Mouse (Mus musculus) cerebellum, adult 2 months (tissue): ENCODE data around the gene Fbxl17. TPM values are rescaled to one million over a fixed set of nuclear protein-coding genes. Genes with fewer than 3 reads are reported as not detected.

Experiments used
- DNase-seq, 2 experiments: peaks; one replicate each; pipeline ENCODE4 v3.0.0; 2021
- H3K27ac ChIP-seq: fragments of 200-500 bp; 2 replicates; pipeline ENCODE4 v1.5.1; 2012; ENCODE audit warnings: low read length, control low read depth, inconsistent platforms; ENCODE audit not compliant: insufficient read depth
- H3K27me3 ChIP-seq: fragments of 200-500 bp; 2 replicates; pipeline ENCODE4 v1.6.1; 2012; ENCODE audit warnings: inconsistent platforms, mild to moderate bottlenecking, low read length, moderate library complexity; ENCODE audit not compliant: control insufficient read depth, insufficient read depth
- H3K4me1 ChIP-seq: fragments of 200-500 bp; 2 replicates; pipeline ENCODE4 v1.6.1; 2011; ENCODE audit warnings: low read length; ENCODE audit not compliant: control insufficient read depth, insufficient read depth
- H3K4me3 ChIP-seq: fragments of 200-500 bp; replicated peaks from 2 replicates; pipeline ENCODE3; 2011; ENCODE audit warnings: mild to moderate bottlenecking, low read depth, low read length, control low read depth; ENCODE audit not compliant: insufficient read depth
- CTCF ChIP-seq: fragments of 200-500 bp; IDR thresholded peaks from 2 replicates; pipeline ENCODE4 v1.5.1; 2011; ENCODE audit warnings: low read depth, mild to moderate bottlenecking, control low read depth, low read length, moderate library complexity, borderline replicate concordance; ENCODE audit not compliant: insufficient read depth
- POLR2A ChIP-seq: fragments of 200-500 bp; IDR thresholded peaks from 2 replicates; pipeline ENCODE4 v1.6.1; 2011; ENCODE audit warnings: low read length, control low read depth, borderline replicate concordance; ENCODE audit not compliant: insufficient read depth
- WGBS: fragments of 180-500 bp; shearing (Covaris S2); methylation state at CpG from one replicate; pipeline ENCODE4 v1.1.7; 2018; 5-methylcytosine and 5-hydroxymethylcytosine counted together
- polyA plus RNA-seq: library from polyadenylated mRNA; depleted of rRNA; stranded (reverse); fragments of >200 nt; gene quantifications from 2 replicates; pipeline ENCODE4 v1.2.3, GENCODE M21; 2012

The Fbxl17 gene
- polyA plus RNA-seq, 1 experiment: 21.5 TPM

DNA sequence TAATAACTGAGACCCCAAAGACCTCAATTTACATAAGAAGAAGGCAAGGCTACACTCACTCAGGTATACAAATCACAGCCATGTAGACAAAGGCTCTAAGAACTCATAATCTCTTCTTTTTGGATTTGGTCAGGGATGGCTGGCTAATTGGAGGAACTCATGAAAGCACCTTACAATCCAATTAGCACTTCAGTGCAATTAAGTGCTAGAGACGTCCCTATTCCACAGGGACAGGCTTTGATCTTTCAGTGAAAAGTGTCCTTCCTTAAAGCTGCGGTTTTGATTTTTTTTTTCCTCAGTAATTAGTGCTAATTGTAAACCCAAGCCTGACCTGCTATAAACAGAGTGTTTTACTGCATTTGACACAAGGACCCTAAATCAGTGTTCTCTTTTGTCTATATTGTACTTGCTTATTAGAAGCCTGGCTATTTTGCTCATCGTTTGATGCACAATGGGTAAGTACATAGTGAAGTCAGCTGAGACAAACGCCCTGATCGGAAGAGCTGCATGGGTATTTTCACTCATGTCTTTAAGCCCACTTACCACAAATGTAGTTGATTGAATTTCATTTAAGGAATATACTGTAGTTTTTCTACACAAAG is 327.8 kb downstream of the Fbxl17 start:
- no peaks in the 10 kb centered on the region for H3K27me3 ChIP-seq
- no peak overlapping the region for H3K4me3 ChIP-seq
- no peak overlapping the region for H3K27ac ChIP-seq
- WGBS: 81% methylated on average over 5 of the region's 5 CpGs
- TF ChIP-seq CTCF (no peak), POLR2A (no peak)
- H3K4me1 ChIP-seq: no peaks in the 10 kb centered on the region
- DNase-seq: no peak

DNA sequence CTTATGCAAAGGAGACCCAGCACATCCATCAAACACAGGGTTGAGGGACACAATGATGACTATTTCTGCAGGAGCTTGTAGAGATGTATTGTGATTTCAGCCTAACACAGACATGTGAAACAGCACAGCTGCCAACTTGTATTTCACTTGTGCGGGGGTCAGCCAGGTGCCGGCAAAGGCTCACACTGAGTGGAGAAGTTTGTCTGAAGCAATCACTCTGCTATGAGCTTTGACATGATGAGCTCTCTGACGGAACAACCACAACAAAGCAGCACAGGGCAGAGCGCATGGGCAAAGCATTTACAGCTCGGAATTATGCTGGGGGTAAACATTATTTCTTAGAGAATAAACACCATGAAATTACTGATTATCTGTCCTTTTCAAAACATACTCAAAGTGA is 328.6 kb downstream of the Fbxl17 start:
- Histone ChIP-seq H3K27ac (no peak overlapping the region), H3K4me3 (no peak overlapping the region), H3K4me1 (no peaks in the 10 kb centered on the region), H3K27me3 (no peaks in the 10 kb centered on the region)
- TF ChIP-seq CTCF (no peak), POLR2A (no peak)
- 79% methylated on average over 5 of the region's 5 CpGs for WGBS
- no peak for DNase-seq

DNA sequence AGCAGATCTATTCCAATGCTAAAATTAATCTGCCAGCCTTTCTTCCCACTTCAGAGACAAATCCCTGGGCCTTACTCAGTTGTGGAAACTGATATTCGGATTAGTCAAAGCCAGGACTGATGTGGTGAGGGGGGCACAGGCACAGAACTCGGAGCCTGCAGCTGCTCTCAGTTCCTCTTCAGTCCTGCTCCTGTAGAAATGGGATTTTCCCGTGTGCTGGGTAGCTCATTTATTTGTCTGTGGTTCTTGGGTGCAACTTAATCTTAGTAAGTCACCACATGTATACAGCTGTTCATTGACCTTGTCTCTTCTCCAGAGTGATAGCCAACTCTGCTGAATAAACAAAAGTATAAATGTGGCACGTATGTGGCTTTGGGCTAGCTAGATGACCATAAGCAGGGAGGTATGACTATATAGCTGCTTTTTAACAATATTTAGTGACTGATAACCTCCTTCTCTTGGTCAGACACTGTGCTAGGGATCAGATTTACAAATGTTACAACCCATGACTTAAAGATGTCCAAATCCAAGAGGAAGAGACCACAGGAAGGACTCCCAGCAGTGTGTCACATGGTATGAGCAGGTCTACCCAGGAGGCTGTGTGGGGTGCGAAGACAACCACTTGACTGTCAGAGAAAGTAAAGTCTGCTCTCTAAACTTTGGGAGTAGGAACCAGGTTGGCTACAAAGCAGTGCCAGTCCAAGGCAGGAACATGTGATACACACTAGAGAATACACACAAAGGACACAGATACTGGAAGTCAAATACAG is 331.6 kb downstream of the Fbxl17 start:
- Histone ChIP-seq H3K4me1 (peaks cover 7% of the 10 kb centered on the region; the same call in 1 of the 2 replicates), H3K4me3 (no peak overlapping the region), H3K27me3 (no peaks in the 10 kb centered on the region), H3K27ac (no peak overlapping the region)
- no peak for TF ChIP-seq CTCF
- TF ChIP-seq POLR2A: no peak
- no peak for DNase-seq
- 97% methylated on average over 5 of the region's 5 CpGs for WGBS

DNA sequence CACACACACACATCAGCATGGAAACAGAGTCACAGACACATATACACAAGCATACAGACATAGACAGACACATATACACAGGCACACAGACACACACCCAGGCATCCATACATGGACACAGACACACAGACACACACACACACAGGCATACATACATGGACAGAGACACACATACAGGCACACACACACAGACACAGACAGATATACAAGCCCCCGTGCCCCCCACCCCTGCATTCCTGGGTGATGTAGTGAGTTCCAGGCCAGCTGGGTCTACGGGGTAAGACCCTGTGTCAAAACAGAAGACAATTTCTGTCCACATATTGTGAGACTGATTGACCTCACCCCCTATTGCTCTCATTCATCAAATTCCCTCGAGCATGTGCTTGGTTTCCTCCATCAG is 332.6 kb downstream of the Fbxl17 start:
- DNase-seq: no peak
- no peaks in the 10 kb centered on the region for H3K27me3 ChIP-seq
- TF ChIP-seq POLR2A: no peak
- TF ChIP-seq CTCF: no peak
- H3K4me1 ChIP-seq: peaks cover 7% of the 10 kb centered on the region; the same call in 1 of the 2 replicates
- 90% methylated on average over 3 of the region's 3 CpGs for WGBS
- no peak overlapping the region for H3K27ac ChIP-seq
- H3K4me3 ChIP-seq: no peak overlapping the region

DNA sequence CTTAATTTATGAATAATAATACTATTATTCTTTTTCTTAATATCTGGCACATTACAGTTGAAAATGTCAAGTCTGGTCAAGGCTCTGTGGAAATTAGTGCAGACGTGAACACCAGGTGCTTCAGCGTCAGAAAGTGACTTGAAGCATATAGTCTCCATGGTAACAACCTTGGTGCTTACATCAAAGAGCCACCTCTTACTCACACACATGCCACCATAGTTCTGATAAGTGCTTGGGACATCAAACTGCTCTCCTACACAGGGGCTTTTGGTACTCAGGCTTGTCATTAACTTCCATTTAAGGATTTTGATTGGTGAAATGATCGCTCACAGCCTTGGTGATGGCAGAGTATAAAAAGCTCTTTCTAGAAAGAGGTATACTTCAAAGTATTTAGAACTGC is 333.1 kb downstream of the Fbxl17 start:
- no peaks in the 10 kb centered on the region for H3K27me3 ChIP-seq
- no peak overlapping the region for H3K27ac ChIP-seq
- H3K4me3 ChIP-seq: no peak overlapping the region
- H3K4me1 ChIP-seq: peaks cover 7% of the 10 kb centered on the region; the same call in 1 of the 2 replicates
- no peak for DNase-seq
- WGBS: 96% methylated on average over 3 of the region's 3 CpGs
- TF ChIP-seq CTCF: no peak

DNA sequence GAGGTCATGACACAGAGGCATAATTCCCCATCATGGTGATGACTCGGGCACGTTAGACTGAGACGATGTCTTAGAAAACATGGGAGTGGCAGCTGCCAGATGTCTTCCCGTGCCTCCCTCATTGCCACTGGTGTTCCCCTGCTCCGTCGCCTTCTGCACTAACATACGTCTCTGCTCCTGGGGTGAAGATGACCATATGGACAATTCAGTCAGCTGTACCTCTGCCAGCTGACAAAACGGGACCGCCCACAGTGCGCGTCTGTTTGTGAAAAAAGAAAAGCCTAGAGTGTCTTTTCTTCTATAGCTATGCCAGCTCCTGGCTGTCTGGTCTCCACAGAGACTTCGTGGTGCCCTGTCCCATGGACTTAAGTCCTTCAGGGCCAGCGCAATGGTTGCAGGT is 334.0 kb downstream of the Fbxl17 start:
- TF ChIP-seq POLR2A: no peak
- no peak for TF ChIP-seq CTCF
- peak; percentile 81 to 86 for DNase-seq
- no peak overlapping the region for H3K4me3 ChIP-seq
- no peaks in the 10 kb centered on the region for H3K27me3 ChIP-seq
- WGBS: 11% methylated on average over 13 of the region's 13 CpGs
- no peak overlapping the region for H3K27ac ChIP-seq
- H3K4me1 ChIP-seq: peaks cover 7% of the 10 kb centered on the region; the same call in 1 of the 2 replicates

DNA sequence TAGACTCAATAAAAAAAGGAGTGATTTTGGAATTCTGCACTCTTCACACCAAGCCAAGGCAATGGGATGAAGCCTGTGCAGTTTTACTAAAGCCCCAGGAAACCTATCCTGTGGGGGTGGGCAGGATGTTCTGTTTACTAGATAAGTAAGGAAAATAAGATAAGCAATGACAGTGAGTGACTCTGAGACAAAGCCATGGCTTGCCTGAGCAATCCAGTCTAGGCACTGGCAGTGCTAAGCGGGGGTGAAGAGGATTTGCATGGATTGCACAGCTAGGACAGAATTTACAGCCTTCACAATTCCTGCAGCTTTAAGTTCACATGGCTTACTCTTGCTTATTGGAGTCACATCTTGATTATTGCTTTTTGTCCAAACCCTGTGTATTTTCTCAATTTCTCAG is 335.5 kb downstream of the Fbxl17 start:
- TF ChIP-seq CTCF (no peak), POLR2A (no peak)
- 95% methylated on average over 1 of the region's 1 CpGs for WGBS
- Histone ChIP-seq H3K4me3 (no peak overlapping the region), H3K4me1 (peaks cover 7% of the 10 kb centered on the region; the same call in 1 of the 2 replicates), H3K27me3 (no peaks in the 10 kb centered on the region), H3K27ac (no peak overlapping the region)
- DNase-seq: no peak

DNA sequence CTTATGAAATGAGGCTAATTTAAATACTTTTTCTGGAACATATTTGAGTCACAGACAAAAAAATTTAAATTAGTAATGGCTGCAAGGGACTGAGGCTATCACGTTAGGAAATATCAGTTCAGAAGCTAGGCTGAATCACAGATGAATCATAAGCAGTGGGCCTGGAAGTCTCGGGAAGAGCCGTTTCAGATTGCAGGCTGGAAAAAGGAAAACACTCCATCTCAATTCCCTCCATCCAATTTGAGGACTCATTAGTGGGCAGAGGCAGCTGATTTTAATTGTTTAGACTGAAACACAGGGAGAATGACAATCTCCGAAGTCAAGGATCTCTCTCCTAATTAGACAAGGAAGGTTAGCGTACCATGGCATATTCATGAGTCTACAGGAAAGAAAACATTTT is 337.9 kb downstream of the Fbxl17 start:
- no peaks in the 10 kb centered on the region for H3K27me3 ChIP-seq
- no peak overlapping the region for H3K27ac ChIP-seq
- H3K4me1 ChIP-seq: peaks cover 7% of the 10 kb centered on the region; the same call in 1 of the 2 replicates
- no peak overlapping the region for H3K4me3 ChIP-seq
- WGBS: 95% methylated on average over 5 of the region's 5 CpGs
- no peak for DNase-seq
- TF ChIP-seq POLR2A (no peak), CTCF (no peak)

DNA sequence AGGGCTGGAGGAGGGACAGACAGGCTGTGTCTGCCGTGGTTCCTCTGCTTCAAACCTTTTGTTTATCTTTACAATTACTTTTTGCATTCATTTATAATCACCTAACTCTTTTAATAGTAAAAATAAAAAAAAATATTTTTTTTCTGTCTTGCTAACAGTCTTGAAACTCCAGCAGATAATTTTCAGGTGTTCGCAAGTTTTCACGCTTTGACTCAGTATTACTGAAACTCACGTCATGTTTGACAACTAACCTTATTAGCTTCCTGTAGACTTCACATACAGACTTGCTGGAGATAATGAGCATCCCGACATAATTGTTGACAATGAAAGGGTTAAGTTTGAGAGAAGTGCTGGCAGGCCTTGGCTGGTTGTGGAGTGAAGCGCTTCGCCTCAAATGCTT is 340.6 kb downstream of the Fbxl17 start:
- Histone ChIP-seq H3K4me3 (no peak overlapping the region), H3K4me1 (no peaks in the 10 kb centered on the region), H3K27ac (no peak overlapping the region), H3K27me3 (no peaks in the 10 kb centered on the region)
- no peak for DNase-seq
- WGBS: 79% methylated on average over 7 of the region's 7 CpGs
- TF ChIP-seq CTCF: no peak
- TF ChIP-seq POLR2A: no peak
